Mouse (Mus musculus) liver, postnatal 0 days (tissue): ENCODE measurements around the gene Helt. TPM values are rescaled to one million over a fixed set of nuclear protein-coding genes. Genes with fewer than 3 reads are reported as not detected.

Source experiments
- ATAC-seq: fragments of 200-750 bp; cut with Nextera tagmentation; 2 replicates; pipeline ENCODE4 v1.8.0; 2017; ENCODE audit warnings: mild to moderate bottlenecking, moderate library complexity
- DNase-seq: peaks from one replicate; pipeline ENCODE4 v3.0.0-alpha.2; 2016
- H3K27ac ChIP-seq: fragments of 300-500 bp; sonication (generic); 2 replicates; pipeline ENCODE4 v1.5.1; 2014; ENCODE audit warnings: antibody characterized with exemption, moderate library complexity, mild to moderate bottlenecking, low read depth
- H3K27me3 ChIP-seq: fragments of 300-500 bp; sonication (generic); 2 replicates; pipeline ENCODE4 v1.6.1; 2014; ENCODE audit warnings: low read length, control low read depth, mixed read lengths; ENCODE audit not compliant: insufficient read depth
- H3K36me3 ChIP-seq: fragments of 300-500 bp; sonication (generic); replicated peaks from 2 replicates; pipeline ENCODE4 v1.6.1; 2014; ENCODE audit warnings: mild to moderate bottlenecking, control low read depth, low read length, moderate library complexity, mixed read lengths; ENCODE audit not compliant: insufficient read depth
- H3K4me1 ChIP-seq: fragments of 300-500 bp; sonication (generic); 2 replicates; pipeline ENCODE4 v1.6.1; 2014; ENCODE audit warnings: antibody characterized with exemption, mild to moderate bottlenecking, control low read depth; ENCODE audit not compliant: insufficient read depth
- H3K4me2 ChIP-seq: fragments of 300-500 bp; sonication (generic); 2 replicates; pipeline ENCODE4 v1.6.1; 2014; ENCODE audit warnings: low read depth, mild to moderate bottlenecking, low read length, moderate library complexity, mixed read lengths
- H3K4me3 ChIP-seq: fragments of 300-500 bp; sonication (generic); 2 replicates; pipeline ENCODE4 v1.5.1; 2014; ENCODE audit warnings: low read depth, low read length
- H3K9ac ChIP-seq: fragments of 300-500 bp; sonication (generic); replicated peaks from 2 replicates; pipeline ENCODE4 v1.6.1; 2014; ENCODE audit warnings: mild to moderate bottlenecking, moderate library complexity
- H3K9me3 ChIP-seq: fragments of 300-500 bp; sonication (generic); 2 replicates; pipeline ENCODE4 v1.6.1; 2016; ENCODE audit warnings: mild to moderate bottlenecking, control low read depth, low read length, mixed read lengths
- CTCF ChIP-seq: sonication (generic); IDR thresholded peaks from 2 replicates; pipeline ENCODE4 v1.5.1; 2016; ENCODE audit warnings: antibody characterized with exemption, low read depth
- EP300 ChIP-seq: IDR thresholded peaks from 2 replicates; pipeline ENCODE4 v1.6.1; 2016; ENCODE audit warnings: antibody characterized with exemption, low read depth, mild to moderate bottlenecking
- WGBS: fragments of 180-500 bp; shearing (Covaris S2); extraction: QIAGEN DNeasy Blood & Tissue Kit; methylation state at CpG from one replicate; pipeline ENCODE4 v1.1.7; 2014; ENCODE audit not compliant: insufficient replicate concordance; 5-methylcytosine and 5-hydroxymethylcytosine counted together
- polyA plus RNA-seq: library from polyadenylated mRNA; unstranded; fragments of >200 nt; fragmentation: Nextera tagmentation; extraction: Ambion mirVana; gene quantifications from 2 replicates; pipeline ENCODE4 v1.2.1, GENCODE M21; 2015

Gene Helt
- polyA plus RNA-seq, 1 experiment from 2014 or later, result not detected

- H3K9me3 ChIP-seq, result no peaks in the 10 kb centered on the region
- 0 out of 2 replicates have a peak, but pooled peaks cover 4% of the 10 kb centered on the region for H3K4me1 ChIP-seq
- no peaks in the 10 kb centered on the region for H3K27me3 ChIP-seq
- DNase-seq (no peak), ATAC-seq (no peak)
- H3K4me2 ChIP-seq, result no peak overlapping the region
- H3K4me3 ChIP-seq, result no peak overlapping the region
- H3K27ac ChIP-seq, result no peak overlapping the region
- WGBS, result 56% methylated on average over 5 of the region's 5 CpGs
- TF ChIP-seq CTCF, result no peak
- TF ChIP-seq EP300, result no peak
- no peaks in the 10 kb centered on the region for H3K36me3 ChIP-seq
- H3K9ac ChIP-seq, result no peak overlapping the region
Observed at GRCm38 (mm10) chr8:46331801-46332200, 37.3 kb upstream of the Helt start.

GRCm38 (mm10) chr8:46329396-46329795 lies 34.9 kb upstream of the Helt start:
- no peak overlapping the region for H3K27ac ChIP-seq
- H3K9ac ChIP-seq, result no peak overlapping the region
- TF ChIP-seq EP300 (no peak), CTCF (no peak)
- no peak overlapping the region for H3K4me2 ChIP-seq
- H3K36me3 ChIP-seq, result no peaks in the 10 kb centered on the region
- H3K4me1 ChIP-seq, result 0 out of 2 replicates have a peak, but pooled peaks cover 4% of the 10 kb centered on the region
- no peaks in the 10 kb centered on the region for H3K9me3 ChIP-seq
- ATAC-seq (no peak), DNase-seq (no peak)
- H3K4me3 ChIP-seq, result no peak overlapping the region
- no peaks in the 10 kb centered on the region for H3K27me3 ChIP-seq
- 76% methylated on average over 4 of the region's 4 CpGs for WGBS

- TF ChIP-seq EP300 (peak; percentile 51; the same call in 1 of the 2 replicates), CTCF (no peak)
- Histone ChIP-seq H3K27ac (no peak overlapping the region), H3K4me2 (no peak overlapping the region), H3K27me3 (no peaks in the 10 kb centered on the region), H3K36me3 (no peaks in the 10 kb centered on the region), H3K9me3 (no peaks in the 10 kb centered on the region), H3K9ac (no peak overlapping the region), H3K4me3 (no peak overlapping the region), H3K4me1 (0 out of 2 replicates have a peak, but pooled peaks cover 4% of the 10 kb centered on the region)
- ATAC-seq, result peak; percentile 89
- peak; percentile 60 for DNase-seq
- 68% methylated on average over 7 of the region's 7 CpGs for WGBS
Observed at GRCm38 (mm10) chr8:46327284-46327683, 32.8 kb upstream of the Helt start.

DNA sequence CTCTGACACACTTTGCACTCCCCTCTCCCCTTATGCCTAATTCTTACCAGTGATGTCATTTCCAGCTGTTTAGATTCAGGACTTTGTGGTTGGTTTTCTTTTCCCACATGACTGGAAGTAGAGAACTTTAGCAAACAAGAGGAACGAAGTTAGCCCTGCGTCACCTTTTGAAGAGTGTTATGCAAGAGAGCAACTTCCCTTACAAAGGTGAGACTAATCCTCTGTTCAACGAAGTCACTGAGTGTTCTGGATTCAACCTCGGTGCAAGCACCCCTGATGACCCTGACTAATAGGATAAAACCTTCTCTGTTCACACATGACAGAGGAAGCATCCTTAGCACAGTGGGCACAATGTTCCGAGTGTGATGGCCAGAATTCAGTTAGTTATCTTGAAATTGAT lies 32.2 kb upstream of the Helt start:
- H3K27me3 ChIP-seq, result no peaks in the 10 kb centered on the region
- no peaks in the 10 kb centered on the region for H3K9me3 ChIP-seq
- H3K4me1 ChIP-seq, result 0 out of 2 replicates have a peak, but pooled peaks cover 4% of the 10 kb centered on the region
- H3K4me2 ChIP-seq, result no peak overlapping the region
- DNase-seq, result no peak
- H3K36me3 ChIP-seq, result no peaks in the 10 kb centered on the region
- no peak overlapping the region for H3K27ac ChIP-seq
- TF ChIP-seq EP300 (no peak), CTCF (no peak)
- 59% methylated on average over 5 of the region's 5 CpGs for WGBS
- ATAC-seq, result peak; percentile 53
- H3K4me3 ChIP-seq, result no peak overlapping the region
- H3K9ac ChIP-seq, result no peak overlapping the region

DNA sequence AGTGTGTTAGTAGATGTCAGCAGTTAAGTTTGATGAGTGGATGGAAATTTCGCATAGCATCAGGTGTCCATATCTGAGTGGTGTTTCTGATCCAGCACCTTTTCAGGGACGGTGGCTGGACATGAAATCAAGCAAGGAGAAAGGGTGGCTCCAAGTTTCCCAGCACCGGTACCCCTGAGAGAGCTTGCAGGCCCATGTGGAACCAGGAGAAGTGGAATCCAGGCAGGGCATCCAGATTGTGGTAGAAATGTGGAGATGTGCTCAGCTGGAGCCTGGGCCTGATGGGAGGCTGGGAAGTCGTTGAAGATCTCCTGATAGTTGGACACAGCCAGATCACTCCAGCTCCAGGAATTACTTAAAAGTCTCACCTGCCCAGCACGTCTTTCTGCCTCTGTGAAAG lies 30.2 kb upstream of the Helt start:
- WGBS, result 75% methylated on average over 5 of the region's 5 CpGs

DNA sequence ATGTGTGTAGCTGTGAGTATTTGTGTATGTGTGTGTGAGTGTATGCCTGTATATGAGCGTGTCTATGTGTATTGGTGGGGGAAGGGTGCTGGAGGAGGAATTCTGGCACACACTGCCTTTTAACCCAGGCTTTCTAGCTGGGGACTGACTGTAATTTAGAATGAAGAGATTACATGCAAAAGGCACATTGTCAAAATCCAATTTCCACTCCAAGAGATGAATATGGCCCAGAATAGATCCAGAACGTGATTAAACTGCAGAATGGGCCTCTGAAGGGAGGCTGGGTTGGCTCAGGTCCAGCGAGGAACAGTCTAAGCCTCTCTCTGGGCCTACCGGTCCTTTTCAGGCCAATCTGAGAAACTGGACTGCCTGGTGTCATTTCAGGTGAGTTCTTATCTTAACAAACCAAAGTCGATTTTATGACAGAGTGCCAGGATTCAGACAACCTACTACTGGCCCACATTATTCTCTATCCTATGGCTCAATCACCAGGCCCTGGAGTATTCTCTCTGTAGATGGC lies 29.3 kb upstream of the Helt start:
- 0 out of 2 replicates have a peak, but pooled peaks cover 4% of the 10 kb centered on the region for H3K4me1 ChIP-seq
- WGBS, result 56% methylated on average over 5 of the region's 5 CpGs
- 0 out of 2 replicates have a peak, but pooled peaks have one; percentile 8 for ATAC-seq
- H3K36me3 ChIP-seq, result no peaks in the 10 kb centered on the region
- no peak overlapping the region for H3K4me3 ChIP-seq
- H3K27ac ChIP-seq, result no peak overlapping the region
- no peak for DNase-seq
- TF ChIP-seq CTCF (no peak), EP300 (no peak)
- no peak overlapping the region for H3K4me2 ChIP-seq
- H3K9me3 ChIP-seq, result no peaks in the 10 kb centered on the region
- no peaks in the 10 kb centered on the region for H3K27me3 ChIP-seq
- H3K9ac ChIP-seq, result no peak overlapping the region

More for the DNA sequence above, 30.2 kb upstream of the Helt start:
- no peaks in the 10 kb centered on the region for H3K27me3 ChIP-seq
- TF ChIP-seq EP300, result no peak
- TF ChIP-seq CTCF, result no peak
- no peak overlapping the region for H3K9ac ChIP-seq
- H3K27ac ChIP-seq, result no peak overlapping the region
- no peak for DNase-seq
- H3K4me3 ChIP-seq, result no peak overlapping the region
- H3K9me3 ChIP-seq, result no peaks in the 10 kb centered on the region
- H3K4me1 ChIP-seq, result 0 out of 2 replicates have a peak, but pooled peaks cover 4% of the 10 kb centered on the region
- no peak for ATAC-seq
- no peaks in the 10 kb centered on the region for H3K36me3 ChIP-seq
- H3K4me2 ChIP-seq, result no peak overlapping the region
